Mouse (Mus musculus) cerebellum, adult 2 months (tissue): ENCODE results near the gene Grik4. TPM values are rescaled to one million over a fixed set of nuclear protein-coding genes. Genes with fewer than 3 reads are reported as not detected.

Source experiments
- DNase-seq, 2 experiments: peaks; one replicate each; pipeline ENCODE4 v3.0.0; 2021
- H3K27ac ChIP-seq: fragments of 200-500 bp; 2 replicates; pipeline ENCODE4 v1.5.1; 2012; ENCODE audit warnings: low read length, control low read depth, inconsistent platforms; ENCODE audit not compliant: insufficient read depth
- H3K27me3 ChIP-seq: fragments of 200-500 bp; 2 replicates; pipeline ENCODE4 v1.6.1; 2012; ENCODE audit warnings: inconsistent platforms, mild to moderate bottlenecking, low read length, moderate library complexity; ENCODE audit not compliant: control insufficient read depth, insufficient read depth
- H3K4me1 ChIP-seq: fragments of 200-500 bp; 2 replicates; pipeline ENCODE4 v1.6.1; 2011; ENCODE audit warnings: low read length; ENCODE audit not compliant: control insufficient read depth, insufficient read depth
- H3K4me3 ChIP-seq: fragments of 200-500 bp; replicated peaks from 2 replicates; pipeline ENCODE3; 2011; ENCODE audit warnings: mild to moderate bottlenecking, low read depth, low read length, control low read depth; ENCODE audit not compliant: insufficient read depth
- CTCF ChIP-seq: fragments of 200-500 bp; IDR thresholded peaks from 2 replicates; pipeline ENCODE4 v1.5.1; 2011; ENCODE audit warnings: low read depth, mild to moderate bottlenecking, control low read depth, low read length, moderate library complexity, borderline replicate concordance; ENCODE audit not compliant: insufficient read depth
- POLR2A ChIP-seq: fragments of 200-500 bp; IDR thresholded peaks from 2 replicates; pipeline ENCODE4 v1.6.1; 2011; ENCODE audit warnings: low read length, control low read depth, borderline replicate concordance; ENCODE audit not compliant: insufficient read depth
- WGBS: fragments of 180-500 bp; shearing (Covaris S2); methylation state at CpG from one replicate; pipeline ENCODE4 v1.1.7; 2018; 5-methylcytosine and 5-hydroxymethylcytosine counted together
- polyA plus RNA-seq: library from polyadenylated mRNA; depleted of rRNA; stranded (reverse); fragments of >200 nt; gene quantifications from 2 replicates; pipeline ENCODE4 v1.2.3, GENCODE M21; 2012

Grik4 gene
- polyA plus RNA-seq, 1 experiment = 10.5 TPM

- no peak overlapping the region for H3K27ac ChIP-seq
- no peak overlapping the region for H3K4me3 ChIP-seq
- no peak for DNase-seq
- H3K27me3 ChIP-seq = no peaks in the 10 kb centered on the region
- H3K4me1 ChIP-seq = no peaks in the 10 kb centered on the region
- WGBS = 8% methylated on average over 7 of the region's 7 CpGs
- TF ChIP-seq CTCF (no peak), POLR2A (no peak)
These were observed 14.1 kb upstream of the Grik4 start for GRCm38 (mm10) chr9:42958401-42958800.

GRCm38 (mm10) chr9:42948381-42948780, 4.1 kb upstream of the Grik4 start:
- H3K27me3 ChIP-seq = peaks cover 2% of the 10 kb centered on the region; the same call in 1 of the 2 replicates
- TF ChIP-seq POLR2A (no peak), CTCF (no peak)
- no peak overlapping the region for H3K27ac ChIP-seq
- no peak for DNase-seq
- H3K4me3 ChIP-seq = no peak overlapping the region
- WGBS = 73% methylated on average over 1 of the region's 1 CpGs
- H3K4me1 ChIP-seq = 0 out of 2 replicates have a peak, but pooled peaks cover 3% of the 10 kb centered on the region

GRCm38 (mm10) chr9:42945174-42945573, 881 bp upstream of the Grik4 start:
- DNase-seq = no peak
- Histone ChIP-seq H3K27ac (no peak overlapping the region), H3K4me3 (no peak overlapping the region), H3K27me3 (peaks cover 2% of the 10 kb centered on the region; the same call in 1 of the 2 replicates), H3K4me1 (0 out of 2 replicates have a peak, but pooled peaks cover 3% of the 10 kb centered on the region)
- TF ChIP-seq POLR2A (no peak), CTCF (no peak)
- WGBS = 84% methylated on average over 7 of the region's 7 CpGs

GRCm38 (mm10) chr9:42944536-42945006, 278 bp upstream of the Grik4 start:
- Histone ChIP-seq H3K4me3 (peak overlapping the region; percentile 57), H3K27me3 (peaks cover 2% of the 10 kb centered on the region; the same call in 1 of the 2 replicates), H3K27ac (no peak overlapping the region), H3K4me1 (0 out of 2 replicates have a peak, but pooled peaks cover 3% of the 10 kb centered on the region)
- WGBS = 2% methylated on average over 52 of the region's 52 CpGs
- TF ChIP-seq CTCF (peak; percentile 90), POLR2A (no peak)
- peak; percentile 77 to 87 for DNase-seq

GRCm38 (mm10) chr9:42943057-42943529, 1.2 kb downstream of the Grik4 start:
- Histone ChIP-seq H3K27ac (no peak overlapping the region), H3K27me3 (peaks cover 2% of the 10 kb centered on the region; the same call in 1 of the 2 replicates), H3K4me1 (0 out of 2 replicates have a peak, but pooled peaks cover 3% of the 10 kb centered on the region), H3K4me3 (no peak overlapping the region)
- WGBS = 29% methylated on average over 9 of the region's 9 CpGs
- DNase-seq = peak; percentile 41
- TF ChIP-seq POLR2A = no peak
- no peak for TF ChIP-seq CTCF

- TF ChIP-seq CTCF (no peak), POLR2A (no peak)
- no peak for DNase-seq
- H3K27ac ChIP-seq = no peak overlapping the region
- WGBS = 75% methylated on average over 4 of the region's 4 CpGs
- peaks cover 2% of the 10 kb centered on the region; the same call in 1 of the 2 replicates for H3K27me3 ChIP-seq
- H3K4me1 ChIP-seq = 0 out of 2 replicates have a peak, but pooled peaks cover 3% of the 10 kb centered on the region
- no peak overlapping the region for H3K4me3 ChIP-seq
These were observed 2.1 kb downstream of the Grik4 start for GRCm38 (mm10) chr9:42942148-42942547.

GRCm38 (mm10) chr9:42932146-42932545, 12.1 kb downstream of the Grik4 start:
- DNase-seq = peak in 1 of 2 experiments; percentile 11
- H3K4me3 ChIP-seq = no peak overlapping the region
- whole genome bisulfite sequencing = 14% methylated on average over 7 of the region's 7 CpGs
- H3K27me3 ChIP-seq = no peaks in the 10 kb centered on the region
- TF ChIP-seq POLR2A (no peak), CTCF (no peak)
- H3K4me1 ChIP-seq = no peaks in the 10 kb centered on the region
- no peak overlapping the region for H3K27ac ChIP-seq

GRCm38 (mm10) chr9:42927498-42927897, 16.8 kb downstream of the Grik4 start:
- WGBS = 66% methylated on average over 10 of the region's 10 CpGs
- H3K4me1 ChIP-seq = no peaks in the 10 kb centered on the region
- DNase-seq = no peak
- TF ChIP-seq CTCF (no peak), POLR2A (no peak)
- no peaks in the 10 kb centered on the region for H3K27me3 ChIP-seq
- H3K27ac ChIP-seq = no peak overlapping the region
- H3K4me3 ChIP-seq = no peak overlapping the region
